Mouse (Mus musculus): ENCODE results near the gene Snx1. TPM values are rescaled to one million over a fixed set of nuclear protein-coding genes. Genes with fewer than 3 reads are reported as not detected.
A peak's percentile ranks its signal among the peaks of the same experiment; 100 is the strongest.

Snx1 gene
- polyA plus RNA-seq, 1 experiment from 2014 or later: 119 TPM

GRCm38 (mm10) chr9:66110611-66111379, 15.6 kb downstream of the Snx1 start:
- no peaks in the 10 kb centered on the region for H3K9me3 ChIP-seq
- no peak overlapping the region for H3K4me3 ChIP-seq
- no peak overlapping the region for H3K4me2 ChIP-seq
- 37% methylated on average over 8 of the region's 8 CpGs for WGBS
- H3K27me3 ChIP-seq: no peaks in the 10 kb centered on the region
- H3K27ac ChIP-seq: peak overlapping the region; percentile 1; the same call in 1 of the 2 replicates
- peaks cover 57% of the 10 kb centered on the region for H3K36me3 ChIP-seq
- no peak overlapping the region for H3K9ac ChIP-seq
- peaks cover 13% of the 10 kb centered on the region for H3K4me1 ChIP-seq
- ATAC-seq (ENCODE audit: insufficient number of reproducible peaks, insufficient read depth, low FRiP score, low TSS enrichment, low read depth): no peak

- H3K36me3 ChIP-seq: peaks cover 60% of the 10 kb centered on the region
- 41% methylated on average over 8 of the region's 8 CpGs for WGBS
Measured at GRCm38 (mm10) chr9:66110126-66110525, 16.3 kb downstream of the Snx1 start.

GRCm38 (mm10) chr9:66109574-66109973, 16.8 kb downstream of the Snx1 start:
- Histone ChIP-seq H3K9ac (no peak overlapping the region), H3K4me1 (peaks cover 13% of the 10 kb centered on the region), H3K27ac (no peak overlapping the region), H3K4me2 (no peak overlapping the region), H3K36me3 (peaks cover 61% of the 10 kb centered on the region), H3K27me3 (no peaks in the 10 kb centered on the region), H3K4me3 (no peak overlapping the region), H3K9me3 (no peaks in the 10 kb centered on the region)
- WGBS: 95% methylated on average over 1 of the region's 1 CpGs
- no peak for ATAC-seq (ENCODE audit: insufficient number of reproducible peaks, insufficient read depth, low FRiP score, low TSS enrichment, low read depth)

More at GRCm38 (mm10) chr9:66110126-66110525, 16.3 kb downstream of the Snx1 start:
- no peaks in the 10 kb centered on the region for H3K27me3 ChIP-seq
- no peak overlapping the region for H3K9ac ChIP-seq
- H3K27ac ChIP-seq: peak overlapping the region; percentile 1; the same call in 1 of the 2 replicates
- ATAC-seq (ENCODE audit: insufficient number of reproducible peaks, insufficient read depth, low FRiP score, low TSS enrichment, low read depth): no peak
- no peak overlapping the region for H3K4me2 ChIP-seq
- H3K4me1 ChIP-seq: peaks cover 13% of the 10 kb centered on the region
- H3K4me3 ChIP-seq: no peak overlapping the region
- no peaks in the 10 kb centered on the region for H3K9me3 ChIP-seq

GRCm38 (mm10) chr9:66105168-66105567, 21.2 kb downstream of the Snx1 start:
- 82% methylated on average over 8 of the region's 8 CpGs for WGBS
- H3K36me3 ChIP-seq: peaks cover 84% of the 10 kb centered on the region

GRCm38 (mm10) chr9:66104601-66105000, 21.8 kb downstream of the Snx1 start:
- Histone ChIP-seq H3K9me3 (no peaks in the 10 kb centered on the region), H3K27me3 (no peaks in the 10 kb centered on the region), H3K27ac (no peak overlapping the region), H3K36me3 (peaks cover 89% of the 10 kb centered on the region), H3K4me1 (0 out of 2 replicates have a peak, but pooled peaks cover 3% of the 10 kb centered on the region), H3K4me3 (no peak overlapping the region), H3K9ac (no peak overlapping the region), H3K4me2 (no peak overlapping the region)
- ATAC-seq (ENCODE audit: insufficient number of reproducible peaks, insufficient read depth, low FRiP score, low TSS enrichment, low read depth): no peak
- WGBS: 95% methylated on average over 4 of the region's 4 CpGs

More at GRCm38 (mm10) chr9:66105168-66105567, 21.2 kb downstream of the Snx1 start:
- H3K9me3 ChIP-seq: no peaks in the 10 kb centered on the region
- no peak overlapping the region for H3K4me2 ChIP-seq
- no peak overlapping the region for H3K4me3 ChIP-seq
- ATAC-seq (ENCODE audit: insufficient number of reproducible peaks, insufficient read depth, low FRiP score, low TSS enrichment, low read depth): no peak
- H3K4me1 ChIP-seq: peaks cover 5% of the 10 kb centered on the region; the same call in 1 of the 2 replicates
- no peak overlapping the region for H3K27ac ChIP-seq
- H3K9ac ChIP-seq: no peak overlapping the region
- no peaks in the 10 kb centered on the region for H3K27me3 ChIP-seq

GRCm38 (mm10) chr9:66102668-66103067, 23.7 kb downstream of the Snx1 start:
- WGBS: 56% methylated on average over 6 of the region's 6 CpGs
- H3K27ac ChIP-seq: no peak overlapping the region
- no peak for ATAC-seq (ENCODE audit: insufficient number of reproducible peaks, insufficient read depth, low FRiP score, low TSS enrichment, low read depth)

GRCm38 (mm10) chr9:66101577-66101976, 24.8 kb downstream of the Snx1 start:
- Histone ChIP-seq H3K9ac (no peak overlapping the region), H3K4me3 (no peak overlapping the region), H3K4me1 (0 out of 2 replicates have a peak, but pooled peaks cover 3% of the 10 kb centered on the region), H3K9me3 (no peaks in the 10 kb centered on the region), H3K27me3 (no peaks in the 10 kb centered on the region), H3K36me3 (peaks cover 87% of the 10 kb centered on the region), H3K4me2 (no peak overlapping the region), H3K27ac (peak overlapping the region; percentile 28; the same call in 1 of the 2 replicates)
- 41% methylated on average over 8 of the region's 8 CpGs for WGBS
- no peak for ATAC-seq (ENCODE audit: insufficient number of reproducible peaks, insufficient read depth, low FRiP score, low TSS enrichment, low read depth)

More at GRCm38 (mm10) chr9:66102668-66103067, 23.7 kb downstream of the Snx1 start:
- Histone ChIP-seq H3K4me3 (no peak overlapping the region), H3K9me3 (no peaks in the 10 kb centered on the region), H3K36me3 (peaks cover 86% of the 10 kb centered on the region), H3K9ac (no peak overlapping the region), H3K4me1 (0 out of 2 replicates have a peak, but pooled peaks cover 3% of the 10 kb centered on the region), H3K4me2 (no peak overlapping the region), H3K27me3 (no peaks in the 10 kb centered on the region)

GRCm38 (mm10) chr9:66092664-66093063, 33.7 kb downstream of the Snx1 start:
- Histone ChIP-seq H3K4me1 (peaks cover 14% of the 10 kb centered on the region; the same call in 1 of the 2 replicates), H3K27me3 (no peaks in the 10 kb centered on the region), H3K4me3 (no peak overlapping the region), H3K27ac (peak overlapping the region; percentile 16; the same call in 1 of the 2 replicates), H3K4me2 (no peak overlapping the region), H3K9ac (peak overlapping the region; percentile 21; the same call in 1 of the 2 replicates), H3K9me3 (no peaks in the 10 kb centered on the region), H3K36me3 (peaks cover 96% of the 10 kb centered on the region)
- ATAC-seq (ENCODE audit: insufficient number of reproducible peaks, insufficient read depth, low FRiP score, low TSS enrichment, low read depth): no peak
- WGBS: 55% methylated on average over 2 of the region's 2 CpGs

GRCm38 (mm10) chr9:66091327-66092231, 34.8 kb downstream of the Snx1 start:
- no peak overlapping the region for H3K4me2 ChIP-seq
- no peaks in the 10 kb centered on the region for H3K9me3 ChIP-seq
- H3K27me3 ChIP-seq: no peaks in the 10 kb centered on the region
- H3K36me3 ChIP-seq: peaks cover 96% of the 10 kb centered on the region
- ATAC-seq (ENCODE audit: insufficient number of reproducible peaks, insufficient read depth, low FRiP score, low TSS enrichment, low read depth): no peak
- peak overlapping the region; percentile 3; the same call in 1 of the 2 replicates for H3K27ac ChIP-seq
- H3K9ac ChIP-seq: no peak overlapping the region
- WGBS: 73% methylated on average over 6 of the region's 6 CpGs
- peaks cover 14% of the 10 kb centered on the region; the same call in 1 of the 2 replicates for H3K4me1 ChIP-seq
- no peak overlapping the region for H3K4me3 ChIP-seq

GRCm38 (mm10) chr9:66090593-66091244, 35.7 kb downstream of the Snx1 start:
- 88% methylated on average over 13 of the region's 13 CpGs for WGBS
- H3K4me1 ChIP-seq: peaks cover 14% of the 10 kb centered on the region; the same call in 1 of the 2 replicates
- H3K27me3 ChIP-seq: no peaks in the 10 kb centered on the region
- no peaks in the 10 kb centered on the region for H3K9me3 ChIP-seq
- H3K4me3 ChIP-seq: no peak overlapping the region
- no peak overlapping the region for H3K4me2 ChIP-seq
- H3K27ac ChIP-seq: peak overlapping the region; percentile 3
- ATAC-seq (ENCODE audit: insufficient number of reproducible peaks, insufficient read depth, low FRiP score, low TSS enrichment, low read depth): 0 out of 2 replicates have a peak, but pooled peaks have one; percentile 16
- H3K9ac ChIP-seq: no peak overlapping the region
- peaks cover 98% of the 10 kb centered on the region for H3K36me3 ChIP-seq

- peaks cover 76% of the 10 kb centered on the region for H3K36me3 ChIP-seq
Measured at GRCm38 (mm10) chr9:66088411-66088810, 38.0 kb downstream of the Snx1 start.

More at GRCm38 (mm10) chr9:66088411-66088810, 38.0 kb downstream of the Snx1 start:
- peak overlapping the region; percentile 33; the same call in 1 of the 2 replicates for H3K27ac ChIP-seq
- H3K9me3 ChIP-seq: no peaks in the 10 kb centered on the region
- no peak for ATAC-seq (ENCODE audit: insufficient number of reproducible peaks, insufficient read depth, low FRiP score, low TSS enrichment, low read depth)
- peaks cover 14% of the 10 kb centered on the region; the same call in 1 of the 2 replicates for H3K4me1 ChIP-seq
- H3K4me2 ChIP-seq: no peak overlapping the region
- H3K9ac ChIP-seq: no peak overlapping the region
- H3K27me3 ChIP-seq: no peaks in the 10 kb centered on the region
- no peak overlapping the region for H3K4me3 ChIP-seq
- WGBS: 33% methylated on average over 4 of the region's 4 CpGs
